Mouse (Mus musculus): ENCODE results near the gene Eml6.
A peak's percentile ranks its signal among the peaks of the same experiment; 100 is the strongest.
"Not testable (repeated sequence)": the region's sequence is repeated elsewhere in the genome, so short reads cannot be mapped to it uniquely, and the experiment has no call there.

The Eml6 gene

DNA sequence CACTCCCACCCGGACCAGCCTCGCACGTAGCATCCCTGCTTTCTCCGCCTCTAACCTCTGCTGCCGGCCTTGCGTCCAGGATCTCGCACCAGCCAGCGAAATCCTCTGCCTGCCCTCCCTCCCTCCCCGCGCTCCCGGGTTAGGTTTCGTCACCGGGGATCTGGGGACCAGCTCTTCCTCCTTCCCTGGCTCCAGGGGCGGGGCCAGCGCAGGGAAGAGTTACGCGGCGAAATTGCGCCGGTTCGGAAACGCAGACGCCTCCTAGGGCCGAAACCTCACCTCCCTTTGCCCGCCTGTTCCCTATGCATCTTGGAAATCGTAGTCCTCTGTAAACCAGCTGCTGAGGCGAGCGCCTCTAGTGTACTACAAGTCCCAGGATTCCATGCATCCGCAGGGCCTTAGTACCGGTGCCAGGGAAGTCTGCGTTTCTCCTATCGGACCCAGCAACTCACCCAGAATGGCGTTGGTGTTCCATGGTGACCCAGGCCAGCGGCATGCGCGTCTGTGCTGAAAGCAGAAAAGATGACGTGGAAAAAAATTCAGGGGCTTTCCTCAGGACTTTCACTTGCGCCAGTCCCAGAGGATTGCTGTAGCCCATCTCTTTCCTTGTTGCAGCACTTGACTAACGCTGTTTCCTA lies at the start of gene Eml6:
Eml6 (minus strand) TSS at position 199 of the 638 bp plus-strand sequence.
- peak; percentile 95 for DNase-seq (ENCODE audit: low spot score)

DNA sequence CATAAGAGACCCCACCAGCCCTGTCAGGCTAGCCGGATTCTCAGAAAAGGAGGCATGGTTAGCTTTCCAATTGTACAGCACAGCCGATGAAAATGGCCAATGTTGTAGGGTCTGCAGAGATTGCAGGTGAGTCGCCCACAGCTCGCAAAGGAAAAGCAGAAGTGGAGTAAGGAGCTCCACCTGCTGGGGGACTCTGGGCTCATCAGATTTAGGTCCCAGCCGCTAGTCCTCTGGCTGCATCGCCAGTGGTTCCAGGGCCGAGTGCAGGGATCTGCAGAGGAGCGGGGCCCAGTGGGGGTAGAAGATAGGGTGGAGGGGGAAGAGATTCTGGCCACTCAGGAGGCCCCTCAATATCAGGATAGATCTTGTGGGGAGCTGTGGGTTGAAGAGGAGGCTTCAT lies 31.5 kb upstream of the Eml6 start:
- DNase-seq (ENCODE audit: low spot score), result peak; percentile 57

DNA sequence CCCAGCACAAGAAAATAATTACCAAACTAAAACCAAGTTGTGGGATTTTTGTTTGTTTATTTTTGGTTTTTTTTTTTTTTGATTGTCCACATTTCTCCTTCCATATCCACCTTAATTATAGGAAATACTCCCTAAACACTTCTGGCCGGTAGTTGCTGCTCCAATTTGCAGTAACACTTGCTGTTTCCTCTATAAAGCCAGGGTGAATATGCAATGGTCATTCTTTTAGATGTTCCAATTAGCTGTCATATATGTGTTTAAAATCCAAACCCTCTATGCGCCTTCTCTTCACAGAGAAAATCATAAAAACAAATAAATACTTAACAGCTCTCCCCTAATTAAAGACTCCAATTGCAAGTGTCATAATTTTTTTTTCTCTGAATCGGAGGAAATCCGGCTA lies 689 bp downstream of the Eml6 start:
- peak; percentile 6 for DNase-seq (ENCODE audit: low spot score)

DNA sequence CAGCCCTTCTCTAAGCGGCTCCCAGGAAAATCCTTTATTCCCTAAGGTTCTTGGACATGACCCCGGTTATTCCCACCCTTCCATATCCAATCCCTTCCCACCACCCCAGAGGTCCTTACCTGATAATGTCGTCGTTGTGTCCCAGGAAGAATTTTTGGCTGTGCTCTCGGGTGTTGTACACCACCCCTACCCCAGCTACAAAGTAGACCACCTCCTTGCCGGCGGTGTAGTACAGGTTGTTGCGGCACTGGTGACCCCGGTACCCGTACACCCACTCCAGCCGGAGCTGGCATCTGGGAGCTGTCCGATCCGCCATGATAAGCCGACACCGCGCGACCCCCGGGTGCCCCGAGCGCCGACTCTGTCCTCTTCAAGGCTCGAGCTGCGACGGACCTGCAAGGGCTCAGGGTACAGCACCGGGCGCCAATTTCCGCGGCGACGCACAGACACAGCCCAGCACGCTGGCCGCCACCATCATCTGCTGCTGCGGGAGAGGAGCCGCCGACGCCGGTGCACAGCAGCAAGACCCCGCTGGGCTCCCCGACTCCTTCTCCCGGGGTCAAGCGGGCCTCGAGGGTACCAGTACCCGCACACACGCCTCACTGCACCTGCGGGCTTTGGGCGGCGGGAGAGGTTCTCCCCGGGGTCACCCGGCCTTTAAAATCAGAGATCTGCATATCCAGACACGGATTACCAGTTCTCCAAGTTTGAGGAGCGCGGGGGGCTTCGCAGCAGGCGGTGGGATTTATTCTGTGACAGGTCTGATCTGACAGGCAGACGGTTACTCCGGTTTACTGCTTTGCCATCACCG lies 1.4 kb downstream of the Eml6 start:
- DNase-seq (ENCODE audit: low spot score), result peak; percentile 57

DNA sequence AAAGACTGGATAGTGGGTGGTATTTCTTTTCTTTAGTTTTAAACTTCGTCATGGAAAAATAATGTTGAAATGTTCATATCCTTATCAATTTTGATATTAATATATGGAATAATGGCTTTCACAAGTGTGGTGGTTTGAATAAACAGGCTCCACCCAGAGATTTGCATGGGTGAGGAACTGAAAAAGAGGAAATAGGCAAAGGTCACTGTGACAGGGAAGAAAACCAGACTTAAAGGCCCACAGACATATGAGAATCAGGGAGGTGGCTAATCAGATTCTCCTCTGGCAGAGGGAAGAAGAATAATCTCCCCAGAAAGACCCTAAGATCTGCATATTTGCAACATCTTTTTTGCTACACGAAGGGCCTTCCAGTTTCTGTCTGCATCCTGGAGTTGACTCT lies 39.6 kb downstream of the Eml6 start:
- DNase-seq (ENCODE audit: low spot score), result no peak

DNA sequence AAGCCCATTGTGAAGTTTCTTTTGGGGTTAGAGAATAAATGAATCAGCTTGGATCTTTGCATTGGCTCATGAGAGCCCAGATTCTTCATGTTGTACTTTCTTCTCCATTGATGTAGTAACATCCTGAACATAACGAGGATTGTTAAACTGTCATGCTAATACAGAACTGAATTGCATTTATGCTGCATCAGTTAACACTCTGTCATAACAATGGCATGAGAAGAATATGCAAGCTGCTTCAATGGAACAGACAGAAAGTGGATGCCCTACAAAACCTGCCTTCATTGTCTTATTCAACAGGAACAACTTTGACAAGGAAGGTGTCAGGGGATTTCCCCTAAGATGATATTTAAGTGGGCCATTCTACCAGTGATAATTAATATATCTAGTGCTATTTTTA lies 57.0 kb downstream of the Eml6 start:
- DNase-seq (ENCODE audit: low spot score), result peak; percentile 63

DNA sequence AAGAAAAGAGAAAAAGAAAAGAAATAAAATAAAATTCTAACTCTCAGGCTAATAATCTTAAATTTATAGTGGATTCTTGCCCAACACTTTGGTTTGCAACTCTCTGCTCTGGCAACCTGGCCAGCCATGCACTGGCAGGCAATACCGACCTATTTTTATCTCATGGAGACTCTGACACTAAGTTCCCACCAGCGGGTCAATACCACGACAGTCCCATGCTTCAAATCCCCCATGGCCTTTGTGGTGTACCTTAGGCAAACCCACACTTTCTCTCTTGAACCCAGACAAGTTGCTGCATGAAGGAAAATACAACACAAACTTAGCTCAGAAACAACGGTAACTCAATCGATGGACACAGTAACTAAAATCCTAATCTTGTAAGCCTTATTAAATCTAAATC lies 66.5 kb downstream of the Eml6 start:
- no peak for DNase-seq (ENCODE audit: low spot score)

DNA sequence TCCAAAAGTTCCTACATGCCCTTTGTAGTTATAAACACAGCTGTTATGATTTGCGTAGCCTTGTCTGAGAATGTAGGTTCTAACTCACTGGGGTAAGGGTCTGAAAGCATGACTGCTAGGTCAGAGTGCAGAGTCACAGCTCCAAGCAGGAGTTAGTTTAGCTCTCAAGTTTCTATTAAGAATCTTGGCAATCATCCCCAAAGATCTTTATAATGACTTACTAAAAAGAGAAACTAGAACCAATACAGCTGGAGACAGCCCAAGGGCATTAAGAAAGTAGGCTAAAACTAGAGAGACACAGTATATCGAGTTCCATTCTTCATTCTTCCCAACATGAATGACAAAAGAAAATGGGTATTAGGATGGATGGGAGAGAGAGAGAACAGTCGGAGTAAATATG lies 81.2 kb downstream of the Eml6 start:
- no peak for DNase-seq (ENCODE audit: low spot score)

DNA sequence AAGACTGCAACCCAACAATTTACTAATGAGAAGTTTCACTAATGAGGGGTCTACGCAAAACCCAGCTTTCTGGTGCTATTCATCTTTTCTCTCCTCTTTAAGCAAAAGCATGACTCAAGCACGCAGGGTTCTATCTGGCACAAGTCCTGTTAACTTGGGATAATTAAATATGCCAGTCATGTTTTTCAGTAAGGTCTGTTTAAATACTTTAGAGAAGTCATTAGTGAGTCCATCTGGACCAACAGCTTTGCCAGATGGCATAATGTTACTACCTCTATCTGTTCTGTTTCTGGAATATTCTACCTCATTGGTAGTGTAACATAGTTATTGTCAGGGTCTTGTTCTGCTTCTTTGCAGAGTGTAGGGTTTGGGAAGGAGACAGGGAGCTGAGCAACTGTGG lies 101.5 kb downstream of the Eml6 start:
- DNase-seq (ENCODE audit: low spot score), result no peak

DNA sequence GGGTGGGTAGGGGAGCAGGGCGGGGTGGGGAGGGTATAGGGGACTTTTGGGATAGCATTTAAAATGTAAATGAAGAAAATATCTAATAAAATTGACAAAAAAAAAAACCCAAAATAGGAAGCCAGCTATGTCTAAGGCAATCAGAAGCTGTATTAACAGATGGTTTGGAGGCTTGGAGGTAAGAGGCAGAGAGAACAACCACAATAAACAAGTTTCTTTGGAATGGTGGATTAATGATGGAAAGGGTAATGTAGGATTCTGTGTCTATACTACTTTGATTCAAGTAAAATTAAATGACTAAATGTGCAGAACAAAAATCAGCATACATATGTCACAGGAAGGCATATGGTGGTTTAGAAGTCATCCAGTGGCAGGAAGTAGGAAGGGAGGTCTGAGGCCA lies 102.0 kb downstream of the Eml6 start:
- no peak for DNase-seq (ENCODE audit: low spot score)

DNA sequence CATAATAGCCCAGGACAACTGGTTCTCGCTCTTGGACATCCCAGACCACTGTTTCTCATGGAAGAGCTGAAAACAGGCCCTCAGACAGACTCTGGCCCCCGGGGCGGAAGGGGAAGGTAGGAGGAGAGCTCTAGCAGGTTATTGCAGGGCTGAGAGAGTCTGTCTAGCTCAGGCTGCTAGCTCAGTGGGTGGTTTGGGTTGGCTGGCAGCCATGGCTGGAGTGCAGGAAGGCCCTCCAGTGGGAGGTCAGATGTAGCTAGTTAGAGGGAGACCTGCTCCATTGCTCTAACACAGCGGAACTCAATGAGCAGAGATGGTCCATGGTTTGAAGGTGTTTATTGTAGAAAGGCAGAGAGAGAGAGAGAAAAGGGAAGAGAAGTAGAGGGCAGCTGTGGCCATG lies 112.7 kb downstream of the Eml6 start:
- no peak for DNase-seq (ENCODE audit: low spot score)

DNA sequence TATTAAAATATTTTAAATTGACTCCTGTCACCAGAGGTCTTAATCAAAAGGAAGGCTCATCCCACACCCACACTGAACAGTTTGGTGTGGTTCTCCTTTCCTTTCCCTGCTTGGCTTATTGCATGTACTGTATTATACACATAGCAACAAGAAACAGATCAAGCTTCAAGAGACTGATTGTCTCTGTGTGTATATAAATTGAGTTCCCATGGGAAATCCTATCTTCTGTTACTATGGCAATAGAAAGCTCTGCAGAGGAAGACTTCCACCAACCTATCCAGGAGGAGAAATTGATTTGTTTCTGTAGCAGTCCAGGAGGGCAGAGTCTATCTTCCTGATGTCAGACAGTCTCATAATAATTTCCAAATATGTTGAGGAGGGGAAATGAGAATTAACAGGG lies 116.5 kb downstream of the Eml6 start:
- DNase-seq (ENCODE audit: low spot score), result no peak

DNA sequence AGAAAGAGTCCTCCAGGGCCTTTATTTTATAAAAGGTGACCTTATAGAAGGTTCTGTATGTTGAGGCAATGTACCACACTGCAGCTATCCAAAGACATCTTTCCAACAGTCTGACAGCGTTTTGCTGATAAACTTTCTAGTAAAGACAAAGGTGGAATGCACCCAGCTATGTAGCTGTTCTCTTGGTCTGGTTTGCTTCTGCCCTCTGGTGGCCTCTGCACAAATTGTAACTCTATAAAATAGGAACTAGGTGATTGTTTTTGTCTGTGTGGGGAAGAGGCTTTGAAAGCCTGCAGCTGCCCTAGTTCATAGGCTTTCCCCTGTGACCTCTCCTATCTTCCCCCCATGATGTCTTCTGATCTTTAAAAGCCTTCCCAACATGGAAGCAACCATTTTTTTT lies 140.7 kb downstream of the Eml6 start:
- DNase-seq (ENCODE audit: low spot score), result peak; percentile 85

DNA sequence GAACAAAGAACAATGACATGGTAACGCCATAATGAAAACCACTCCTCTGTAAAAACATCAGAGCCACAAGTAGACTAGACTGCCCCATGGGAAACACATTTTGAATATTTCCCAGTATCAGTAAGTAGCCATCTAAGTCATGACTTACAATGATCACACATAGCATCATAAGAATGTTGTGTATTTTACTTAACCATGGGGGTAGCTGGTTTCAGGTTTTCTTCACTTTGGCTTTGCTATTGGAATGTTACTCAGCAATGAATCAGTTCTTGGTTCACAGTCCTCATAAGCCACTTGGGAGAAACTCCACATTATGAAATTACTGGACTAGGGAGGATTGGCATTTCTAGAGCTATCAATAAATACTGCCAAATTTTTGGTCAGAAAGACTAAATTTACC lies 141.5 kb downstream of the Eml6 start:
- DNase-seq (ENCODE audit: low spot score), result no peak

DNA sequence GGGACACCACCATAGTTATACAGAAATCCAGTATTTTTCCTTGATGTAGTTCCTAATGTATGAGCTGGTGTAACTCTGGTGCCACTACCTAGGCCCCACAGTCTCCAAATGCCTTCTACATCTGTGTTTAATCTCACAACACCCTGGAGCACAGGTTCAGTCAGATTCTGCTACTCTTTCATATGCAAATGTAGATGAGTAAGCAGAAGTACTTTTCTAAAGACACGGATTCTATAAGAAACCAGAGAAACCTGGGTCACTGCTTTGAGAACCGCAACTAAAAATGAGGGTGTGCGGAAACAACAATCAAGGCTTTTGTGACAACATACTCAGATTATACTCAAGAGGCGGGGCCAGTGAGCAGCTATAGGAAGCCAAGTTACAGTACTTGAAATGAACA lies 142.8 kb downstream of the Eml6 start:
- DNase-seq (ENCODE audit: low spot score), result no peak

DNA sequence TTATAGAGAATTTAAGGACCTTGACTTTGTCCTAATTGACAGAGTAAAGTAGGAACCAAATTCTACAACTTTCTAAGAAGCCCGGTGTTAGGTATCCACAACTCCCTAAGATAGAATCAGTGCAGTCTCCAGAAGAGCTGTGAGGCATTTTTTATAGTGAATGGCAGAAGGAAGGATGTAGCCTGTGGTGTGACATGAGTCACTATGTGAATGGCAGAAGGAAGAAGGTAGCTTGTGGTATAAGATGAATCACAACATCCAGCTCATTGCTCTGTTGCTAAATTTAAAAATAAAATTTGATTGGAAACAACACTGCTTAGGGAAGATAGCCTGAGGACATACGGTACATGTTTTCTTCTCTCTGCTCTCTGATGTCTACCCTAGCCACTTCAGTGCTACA lies 146.2 kb downstream of the Eml6 start:
- DNase-seq (ENCODE audit: low spot score), result no peak

DNA sequence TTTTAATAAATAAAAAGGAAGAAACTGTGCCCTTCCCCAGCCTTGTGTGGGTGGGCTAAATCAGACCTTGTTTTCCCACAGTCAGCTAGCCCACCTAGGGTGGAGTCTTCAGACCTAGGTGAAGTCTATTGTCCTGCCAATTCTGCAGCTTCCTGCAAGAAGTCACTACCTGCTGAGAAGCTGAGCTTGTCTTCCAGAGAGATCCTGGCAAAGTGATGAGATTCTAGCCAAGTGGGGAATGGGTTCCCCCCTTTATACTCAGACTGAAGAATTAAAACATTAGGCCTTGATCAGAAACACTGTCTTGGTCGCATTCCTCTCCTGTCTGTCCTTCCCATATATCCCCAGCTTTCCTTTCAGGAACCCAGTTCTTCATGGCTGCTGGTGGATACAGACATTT lies 147.9 kb downstream of the Eml6 start:
- no peak for DNase-seq (ENCODE audit: low spot score)

DNA sequence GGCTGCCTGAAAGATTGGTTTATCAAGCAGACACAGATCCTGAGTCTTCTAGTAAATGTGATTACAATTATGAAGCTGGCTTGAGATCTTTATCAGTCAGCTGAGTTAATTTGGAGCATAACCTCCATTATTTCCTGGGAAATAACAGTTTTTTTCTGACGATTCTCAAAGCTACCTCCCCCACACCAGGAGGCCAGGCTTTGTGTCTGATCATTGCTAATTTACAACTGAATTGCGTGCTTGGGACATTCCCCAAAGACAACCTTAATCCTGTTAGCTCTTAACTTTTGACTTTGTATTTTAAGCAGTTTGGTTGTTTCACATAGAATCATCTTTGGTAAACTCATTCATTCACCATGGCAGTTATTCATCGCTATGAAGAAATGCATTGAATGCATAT lies 148.6 kb downstream of the Eml6 start:
- no peak for DNase-seq (ENCODE audit: low spot score)

DNA sequence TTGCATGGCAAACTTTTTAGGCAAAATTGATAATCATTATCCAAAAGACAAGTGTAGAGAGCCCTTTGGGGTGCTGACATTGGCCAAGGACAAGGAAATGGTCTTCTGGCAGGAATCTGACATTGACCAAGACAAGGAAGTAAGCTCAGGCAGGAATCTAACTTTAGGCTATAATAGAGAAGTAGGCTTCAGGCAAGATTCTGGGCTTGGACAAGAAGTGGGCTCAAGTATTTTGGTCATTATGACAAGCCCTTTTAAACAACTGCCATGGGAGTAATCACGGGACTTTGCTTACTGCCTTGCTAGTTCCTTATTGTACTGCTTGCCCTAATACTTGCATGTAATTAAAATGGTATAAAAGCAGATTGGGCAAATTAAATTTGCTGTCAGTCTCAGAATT lies 151.1 kb downstream of the Eml6 start:
- DNase-seq (ENCODE audit: low spot score), result not testable (repeated sequence)

DNA sequence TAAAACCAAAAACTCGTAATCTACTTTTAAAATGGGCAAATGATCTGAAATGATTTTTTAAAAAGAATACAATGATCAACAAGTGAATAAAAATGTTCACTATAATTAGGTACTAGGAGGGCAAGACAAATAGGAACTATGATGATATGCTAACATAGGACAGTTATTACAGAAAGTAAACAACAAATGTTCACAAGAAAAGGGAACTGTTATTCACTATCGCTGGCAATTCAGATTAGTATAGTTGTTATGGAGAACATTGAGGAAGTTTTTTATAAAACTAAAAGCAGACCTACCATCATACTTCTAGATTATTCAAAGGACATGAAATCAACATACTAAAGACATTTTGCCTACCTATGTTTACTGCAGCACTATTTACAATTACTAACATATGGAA lies 155.7 kb downstream of the Eml6 start:
- no peak for DNase-seq (ENCODE audit: low spot score)

DNA sequence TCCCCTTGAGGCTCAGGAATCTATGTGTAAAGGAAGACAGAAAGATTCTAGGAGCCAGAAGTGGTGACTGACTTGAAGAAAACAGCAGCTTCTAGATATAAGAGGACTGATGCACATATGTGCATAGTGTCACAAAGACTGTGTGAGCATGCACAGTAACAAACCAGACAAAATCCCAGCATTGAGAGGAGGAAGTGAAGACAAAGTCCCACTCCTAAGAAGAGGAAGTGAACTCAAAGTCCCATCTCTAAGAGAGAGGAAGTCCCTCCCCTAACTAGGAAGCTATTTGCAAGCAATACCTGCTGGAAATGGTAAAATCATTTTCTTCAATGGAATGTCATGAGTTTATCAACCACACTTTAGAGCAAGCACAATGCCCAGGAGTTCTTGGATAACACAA lies 161.6 kb downstream of the Eml6 start:
- DNase-seq (ENCODE audit: low spot score), result no peak

DNA sequence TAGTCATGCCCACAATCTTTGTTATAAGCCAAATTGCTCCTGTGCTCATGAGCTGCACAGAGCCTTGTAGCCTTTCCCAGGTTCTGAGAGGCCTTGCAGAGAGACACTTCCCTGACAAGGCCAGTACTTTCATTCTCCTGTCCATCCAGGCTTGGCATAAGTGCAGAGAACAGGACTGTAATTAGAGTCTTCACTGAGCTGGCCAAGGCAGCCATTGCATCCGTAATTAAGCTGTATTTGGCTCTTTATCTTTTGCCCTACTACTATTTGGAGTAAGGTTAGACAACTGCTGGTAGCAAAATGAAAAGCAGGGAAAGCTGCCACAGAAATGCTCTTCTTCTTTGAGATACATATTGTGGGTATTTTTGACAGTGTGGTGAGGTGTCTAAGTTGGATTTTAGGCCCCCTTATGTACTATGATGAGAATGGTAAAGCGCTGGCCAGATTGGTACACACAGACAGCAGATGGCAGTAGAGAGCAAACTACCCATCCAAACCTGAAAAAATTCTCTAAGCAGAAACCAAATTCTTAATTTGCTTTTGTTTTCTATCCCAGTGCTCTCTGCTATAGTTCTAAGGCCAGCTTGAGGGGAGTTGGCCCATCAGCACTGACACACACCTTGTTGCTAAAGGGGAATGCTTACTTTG lies 164.0 kb downstream of the Eml6 start:
- DNase-seq (ENCODE audit: low spot score), result peak; percentile 77

DNA sequence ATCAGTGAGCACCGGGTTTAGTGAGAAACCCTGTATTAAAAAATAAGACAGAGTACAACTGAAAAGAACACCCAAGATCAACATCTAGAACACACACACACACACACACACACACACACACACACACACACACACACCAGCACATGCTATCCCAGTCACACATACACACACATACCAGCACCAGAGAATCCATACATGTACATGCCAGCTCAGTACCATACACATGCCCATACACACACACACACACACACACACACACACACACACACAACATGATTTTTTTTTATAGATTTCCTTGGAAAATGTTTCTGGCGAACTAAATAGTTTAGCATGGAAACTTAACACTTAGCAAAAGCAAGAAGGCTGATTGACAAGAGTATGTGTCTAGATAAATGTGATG lies 164.8 kb downstream of the Eml6 start:
- no peak for DNase-seq (ENCODE audit: low spot score)
